Mouse (Mus musculus) kidney, adult 18-20 months (tissue): ENCODE measurements at regions not wholly inside any gene's neighbourhood (a gene's known extent, or its start where the extent isn't known, plus 50 kb on each side); places are given as distances from the start of the nearest gene placed in this dataset.
A peak's percentile ranks its signal among the peaks of the same experiment; 100 is the strongest.

Experiments
- DNase-seq: peaks from one replicate; pipeline ENCODE4 v3.0.0; 2021

GRCm38 (mm10) chr15:85634322-85635141 is 52.3 kb upstream of the Wnt7b start:
- DNase-seq, result peak; percentile 99

- no peak for DNase-seq
Measured at GRCm38 (mm10) chr15:85635425-85635824, 53.2 kb upstream of the Wnt7b start.

GRCm38 (mm10) chr15:85639566-85639965 is 57.3 kb upstream of the Wnt7b start:
- DNase-seq, result peak; percentile 50

GRCm38 (mm10) chr15:85641120-85642080 is 59.1 kb upstream of the Wnt7b start:
- peak; percentile 50 for DNase-seq

- DNase-seq, result peak; percentile 72
Measured at GRCm38 (mm10) chr15:85645396-85645795, 63.1 kb upstream of the Wnt7b start.

- DNase-seq, result peak; percentile 81
Measured at GRCm38 (mm10) chr15:85645971-85646638, 63.8 kb upstream of the Wnt7b start.

GRCm38 (mm10) chr15:85646639-85647277 is 64.5 kb upstream of the Wnt7b start:
- no peak for DNase-seq

- DNase-seq, result no peak
Measured at GRCm38 (mm10) chr15:85647593-85647992, 65.3 kb upstream of the Wnt7b start.

- no peak for DNase-seq
Measured at GRCm38 (mm10) chr15:85650241-85650640, 68.0 kb upstream of the Wnt7b start.

- no peak for DNase-seq
Measured at GRCm38 (mm10) chr15:85651718-85652420, 69.6 kb upstream of the Wnt7b start.

GRCm38 (mm10) chr15:85652431-85652830 is 70.2 kb upstream of the Wnt7b start:
- no peak for DNase-seq

- no peak for DNase-seq
Measured at GRCm38 (mm10) chr15:85652871-85653337, 70.6 kb upstream of the Wnt7b start.

- peak; percentile 93 for DNase-seq
Measured at GRCm38 (mm10) chr15:85653421-85654401, 71.4 kb upstream of the Wnt7b start.

- no peak for DNase-seq
Measured at GRCm38 (mm10) chr15:85654791-85655190, 72.5 kb upstream of the Wnt7b start.

- DNase-seq, result no peak
Measured at GRCm38 (mm10) chr15:85655751-85656167, 73.5 kb upstream of the Wnt7b start.

GRCm38 (mm10) chr15:85656852-85657251 is 74.6 kb upstream of the Wnt7b start:
- DNase-seq, result peak; percentile 24

GRCm38 (mm10) chr15:85657441-85657989 is 75.2 kb upstream of the Wnt7b start:
- DNase-seq, result peak; percentile 68

- peak; percentile 54 for DNase-seq
Measured at GRCm38 (mm10) chr15:85658101-85658885, 76.0 kb upstream of the Wnt7b start.
